Mouse (Mus musculus) embryonic fibroblast, embryonic 13.5 days (primary cell): ENCODE data around the gene Hhipl1.

Experiments used
- CTCF ChIP-seq: IDR thresholded peaks from 2 replicates; pipeline ENCODE4 v1.5.1; 2011; ENCODE audit warnings: mild to moderate bottlenecking, control low read depth, low read length, moderate library complexity, borderline replicate concordance; ENCODE audit not compliant: insufficient read depth
- POLR2A ChIP-seq: IDR thresholded peaks from 2 replicates; pipeline ENCODE4 v1.6.1; 2011; ENCODE audit warnings: low read depth, mild to moderate bottlenecking, control low read depth, low read length, moderate library complexity

GRCm38 (mm10) chr12:108355986-108356385 is 49.9 kb downstream of the Hhipl1 start:
- TF ChIP-seq POLR2A (no peak), CTCF (no peak)
